Mouse (Mus musculus) liver (tissue): ENCODE results near the gene Nxpe3.
"Not testable (repeated sequence)": the region's sequence is repeated elsewhere in the genome, so short reads cannot be mapped to it uniquely, and the experiment has no call there.

Experiments
- DNase-seq: peaks from one replicate; pipeline ENCODE4 v3.0.0-alpha.2; 2020; ENCODE audit warnings: mixed read lengths

Gene Nxpe3

GRCm38 (mm10) chr16:55889451-55889850 lies 5.6 kb downstream of the Nxpe3 start:
- no peak for DNase-seq

- no peak for DNase-seq
These were observed 6.5 kb downstream of the Nxpe3 start for GRCm38 (mm10) chr16:55888584-55888960.

- DNase-seq = no peak
These were observed 7.1 kb downstream of the Nxpe3 start for GRCm38 (mm10) chr16:55887814-55888583.

- DNase-seq = no peak
These were observed 10.8 kb downstream of the Nxpe3 start for GRCm38 (mm10) chr16:55884246-55884645.

GRCm38 (mm10) chr16:55876025-55876424 lies 19.1 kb downstream of the Nxpe3 start:
- no peak for DNase-seq

- DNase-seq = no peak
These were observed 31.3 kb downstream of the Nxpe3 start for GRCm38 (mm10) chr16:55863832-55864231.

- peak; percentile 69 for DNase-seq
These were observed 31.8 kb downstream of the Nxpe3 start for GRCm38 (mm10) chr16:55863149-55863815.

- no peak for DNase-seq
These were observed 34.0 kb downstream of the Nxpe3 start for GRCm38 (mm10) chr16:55861104-55861503.

GRCm38 (mm10) chr16:55859421-55859820 lies 35.7 kb downstream of the Nxpe3 start:
- DNase-seq = not testable (repeated sequence)

GRCm38 (mm10) chr16:55858465-55858864 lies 36.6 kb downstream of the Nxpe3 start:
- DNase-seq = peak; percentile 60

- DNase-seq = peak; percentile 72
These were observed 42.0 kb downstream of the Nxpe3 start for GRCm38 (mm10) chr16:55852943-55853727.

GRCm38 (mm10) chr16:55852515-55852914 lies 42.6 kb downstream of the Nxpe3 start:
- no peak for DNase-seq

- DNase-seq = no peak
These were observed 44.6 kb downstream of the Nxpe3 start for GRCm38 (mm10) chr16:55850485-55850884.

- DNase-seq = no peak
These were observed 47.4 kb downstream of the Nxpe3 start for GRCm38 (mm10) chr16:55847679-55848078.

- DNase-seq = no peak
These were observed 50.2 kb downstream of the Nxpe3 start for GRCm38 (mm10) chr16:55844847-55845246.

GRCm38 (mm10) chr16:55843919-55844318 lies 51.2 kb downstream of the Nxpe3 start:
- DNase-seq = no peak

GRCm38 (mm10) chr16:55843134-55843533 lies 52.0 kb downstream of the Nxpe3 start:
- no peak for DNase-seq

- DNase-seq = no peak
These were observed 53.6 kb downstream of the Nxpe3 start for GRCm38 (mm10) chr16:55841506-55841905.

- DNase-seq = peak; percentile 80
These were observed 56.3 kb downstream of the Nxpe3 start, which contains the start of gene Nfkbiz for GRCm38 (mm10) chr16:55838510-55839474. Gene Nfkbiz, minus strand, starts transcription at chr16:55838899.

GRCm38 (mm10) chr16:55838129-55838509 lies 57.0 kb downstream of the Nxpe3 start:
- no peak for DNase-seq

GRCm38 (mm10) chr16:55837653-55838052 lies 57.4 kb downstream of the Nxpe3 start:
- DNase-seq = not testable (repeated sequence)

GRCm38 (mm10) chr16:55837168-55837567 lies 57.9 kb downstream of the Nxpe3 start:
- DNase-seq = no peak
